Mouse (Mus musculus) thymus, postnatal 0 days (tissue): ENCODE results near the gene Man2a2. TPM values are rescaled to one million over a fixed set of nuclear protein-coding genes. Genes with fewer than 3 reads are reported as not detected.

Experiments
- polyA plus RNA-seq: library from polyadenylated mRNA; unstranded; fragments of >200 nt; fragmentation: Nextera tagmentation; extraction: Ambion mirVana; gene quantifications from 2 replicates; pipeline ENCODE4 v1.2.1, GENCODE M21; 2015

Gene Man2a2
- polyA plus RNA-seq, 1 experiment from 2014 or later = 10.3 TPM

Other genes with a start within 250 kb of the Man2a2 start
- gene Sema4b, start 184.5 kb downstream of the Man2a2 start, polyA plus RNA-seq = 16.8 and 20.9 TPM in 2 replicates
- 186 and 189 TPM in 2 replicates for gene Cib1, start 138.6 kb downstream of the Man2a2 start, polyA plus RNA-seq
- gene Gdpgp1, start 138.5 kb downstream of the Man2a2 start, polyA plus RNA-seq = 2.7 and 3.4 TPM in 2 replicates
- gene Ttll13, start 125.0 kb downstream of the Man2a2 start, polyA plus RNA-seq = 0.44 and 0.70 TPM in 2 replicates
- 65.6 and 65.8 TPM in 2 replicates for gene Ngrn, start 110.2 kb downstream of the Man2a2 start, polyA plus RNA-seq
- gene Vps33b, start 101.7 kb downstream of the Man2a2 start, polyA plus RNA-seq = 5.6 and 6.8 TPM in 2 replicates
- 103 and 113 TPM in 2 replicates for gene Prc1, start 76.9 kb downstream of the Man2a2 start, polyA plus RNA-seq
- gene Rccd1, start 46.9 kb downstream of the Man2a2 start, polyA plus RNA-seq = 5.0 and 10.5 TPM in 2 replicates
- 31.0 and 32.3 TPM in 2 replicates for gene Unc45a, start 30.4 kb downstream of the Man2a2 start, polyA plus RNA-seq
- gene Hddc3, start 28.3 kb downstream of the Man2a2 start, polyA plus RNA-seq = 8.4 and 12.7 TPM in 2 replicates
- 7.3 and 7.8 TPM in 2 replicates for gene Fes, start 16.6 kb upstream of the Man2a2 start, polyA plus RNA-seq
- gene Furin, start 34.1 kb upstream of the Man2a2 start, polyA plus RNA-seq = 6.8 and 9.1 TPM in 2 replicates
- 14.6 and 19.5 TPM in 2 replicates for gene Blm, start 163.7 kb upstream of the Man2a2 start, polyA plus RNA-seq